Mouse (Mus musculus): Measurements from ENCODE around the gene Rtn2.

- TF ChIP-seq CTCF (IDR thresholded peaks at IDR 0.05; ENCODE audit: borderline replicate concordance, control insufficient read depth, extremely low read depth, insufficient read depth, low read length, poor library complexity), result no peak
- TF ChIP-seq POLR2A (IDR thresholded peaks at IDR 0.05; ENCODE audit: control insufficient read depth, extremely low read depth, insufficient read depth, low read length, poor library complexity), result no peak
Measured at GRCm38 (mm10) chr7:19302264-19303045, 20.0 kb downstream of the Rtn2 start.

All from thymus, adult 2 months (tissue).